In genomic region chr6:39562166-39563015, GRCm38 (mm10) we compare ENCODE assay signal across 8 mouse cellular contexts. TPM values are rescaled to one million over a fixed set of nuclear protein-coding genes. Genes with fewer than 3 reads are reported as not detected.
A peak's percentile ranks its signal among the peaks of the same experiment; 100 is the strongest.
DNase-seq lines count a peak whose midpoint lies in the region; ATAC-seq and TF ChIP-seq lines count a peak whose summit lies in the region.

No protein-coding gene starts in this region.

- peak overlapping the region; percentile 5; the same call in 1 of the 2 replicates for H3K4me3 ChIP-seq in embryonic facial prominence, embryonic 12.5 days
- no peak overlapping the region for H3K4me3 ChIP-seq in heart, adult 2 months
- H3K4me3 ChIP-seq in kidney, adult 2 months (ENCODE audit: insufficient read depth, low read depth, low read length): no peak overlapping the region
- H3K4me3 ChIP-seq in limb, embryonic 10.5 days: no peak overlapping the region
- H3K4me3 ChIP-seq in midbrain, embryonic 12.5 days: 0 out of 2 replicates have a peak overlapping the region, but pooled peaks have one; percentile 13
- peak overlapping the region; percentile 30; the same call in 1 of the 2 replicates for H3K4me3 ChIP-seq in small intestine, adult 2 months (ENCODE audit: low read depth, low read length)

- intact Hi-C loops in heart, adult 2 months (cut with DNase I): loop anchor here (1.0 to 5.0 kb wide), 3 partner anchors 35 to 220 kb away; no protein-coding TSS in a partner anchor

- H3K9ac ChIP-seq in embryonic facial prominence, embryonic 12.5 days: no peak overlapping the region
- H3K9ac ChIP-seq in heart, adult 2 months (ENCODE audit: low read depth, low read length): peak overlapping the region; percentile 41
- no peak overlapping the region for H3K9ac ChIP-seq in midbrain, embryonic 12.5 days (replicated peaks)

- 17% methylated on average over 23 of the region's 23 CpGs for WGBS in embryonic facial prominence, embryonic 12.5 days
- 15% methylated on average over 23 of the region's 23 CpGs for WGBS in heart, adult 2 months
- WGBS in kidney, adult 2 months: 21% methylated on average over 23 of the region's 23 CpGs
- WGBS in limb, embryonic 10.5 days: 24% methylated on average over 23 of the region's 23 CpGs
- WGBS in midbrain, embryonic 12.5 days: 19% methylated on average over 23 of the region's 23 CpGs
- WGBS in small intestine, adult 2 months: 11% methylated on average over 23 of the region's 23 CpGs

- ATAC-seq in embryonic facial prominence, embryonic 12.5 days (ENCODE audit: insufficient number of reproducible peaks, insufficient read depth, low FRiP score, low TSS enrichment): no peak
- 0 out of 2 replicates have a peak, but pooled peaks have one; percentile 28 for ATAC-seq in midbrain, embryonic 12.5 days (ENCODE audit: low FRiP score, low read depth)

- DNase-seq in 416B (ENCODE audit: low read depth): peak; percentile 85
- DNase-seq in adrenal gland, postnatal 36 days: peak; percentile 65 to 81
- peak; percentile 59 to 77 for DNase-seq in heart, adult 2 months
- peak; percentile 87 for DNase-seq in kidney, adult 2 months
- DNase-seq in limb, embryonic 10.5 days (ENCODE audit: low spot score): peak; percentile 73

- no peak for TF ChIP-seq POLR2A in heart, adult 2 months (IDR thresholded peaks at IDR 0.05; ENCODE audit: insufficient read depth, low read depth, low read length)
- no peak for TF ChIP-seq POLR2A in kidney, adult 2 months (IDR thresholded peaks at IDR 0.05; ENCODE audit: low read depth, low read length)
- no peak for TF ChIP-seq POLR2A in small intestine, adult 2 months (IDR thresholded peaks at IDR 0.05; ENCODE audit: low read depth, low read length)

- H3K36me3 ChIP-seq in embryonic facial prominence, embryonic 12.5 days: no peaks in the 10 kb centered on the region
- H3K36me3 ChIP-seq in heart, adult 2 months (ENCODE audit: control insufficient read depth, insufficient read depth, low read length): no peaks in the 10 kb centered on the region
- H3K36me3 ChIP-seq in kidney, adult 2 months (ENCODE audit: control insufficient read depth, insufficient read depth, low read length): no peaks in the 10 kb centered on the region
- H3K36me3 ChIP-seq in limb, embryonic 10.5 days: no peaks in the 10 kb centered on the region
- H3K36me3 ChIP-seq in midbrain, embryonic 12.5 days: no peaks in the 10 kb centered on the region
- H3K36me3 ChIP-seq in small intestine, adult 2 months (ENCODE audit: control insufficient read depth, insufficient read depth, low read length): no peaks in the 10 kb centered on the region

- H3K4me2 ChIP-seq in embryonic facial prominence, embryonic 12.5 days (replicated peaks): peak overlapping the region; percentile 35
- peak overlapping the region; percentile 31 for H3K4me2 ChIP-seq in midbrain, embryonic 12.5 days (replicated peaks)

- no peaks in the 10 kb centered on the region for H3K79me2 ChIP-seq in heart, adult 2 months (replicated peaks; ENCODE audit: control insufficient read depth, insufficient read depth, low read length)

- TF ChIP-seq EP300 in heart, adult 2 months (IDR thresholded peaks at IDR 0.05; ENCODE audit: insufficient read depth, low read depth, low read length): peak; percentile 53; the same call in 1 of the 2 replicates

- no peak overlapping the region for H3K27ac ChIP-seq in embryonic facial prominence, embryonic 12.5 days
- H3K27ac ChIP-seq in heart, adult 2 months: no peak overlapping the region
- no peak overlapping the region for H3K27ac ChIP-seq in kidney, adult 2 months (ENCODE audit: insufficient read depth, low read depth, low read length)
- H3K27ac ChIP-seq in limb, embryonic 10.5 days: no peak overlapping the region
- H3K27ac ChIP-seq in midbrain, embryonic 12.5 days (replicated peaks): no peak overlapping the region
- no peak overlapping the region for H3K27ac ChIP-seq in small intestine, adult 2 months (ENCODE audit: insufficient read depth, low read depth, low read length)

- H3K27me3 ChIP-seq in embryonic facial prominence, embryonic 12.5 days: no peaks in the 10 kb centered on the region
- H3K27me3 ChIP-seq in heart, adult 2 months (ENCODE audit: control insufficient read depth, insufficient read depth, low read length): no peaks in the 10 kb centered on the region
- no peaks in the 10 kb centered on the region for H3K27me3 ChIP-seq in kidney, adult 2 months (replicated peaks; ENCODE audit: control insufficient read depth, insufficient read depth, low read length)
- H3K27me3 ChIP-seq in limb, embryonic 10.5 days (ENCODE audit: low read depth, poor library complexity, severe bottlenecking): no peaks in the 10 kb centered on the region
- H3K27me3 ChIP-seq in midbrain, embryonic 12.5 days: no peaks in the 10 kb centered on the region; the same call in 1 of the 2 replicates
- peaks cover 8% of the 10 kb centered on the region; the same call in 1 of the 2 replicates for H3K27me3 ChIP-seq in small intestine, adult 2 months (ENCODE audit: control insufficient read depth, insufficient read depth, low read length)

- TF ChIP-seq CTCF in heart, adult 2 months (IDR thresholded peaks at IDR 0.05): peak; percentile 94
- peak; percentile 64 for TF ChIP-seq CTCF in kidney, adult 2 months (conservative IDR thresholded peaks at IDR 0.05; ENCODE audit: insufficient read depth, insufficient read length, low read depth, low read length)
- TF ChIP-seq CTCF in small intestine, adult 2 months (IDR thresholded peaks at IDR 0.05; ENCODE audit: extremely low read depth, insufficient read length, insufficient replicate concordance, low read depth, low read length): peak; percentile 59; the same call in 1 of the 2 replicates

- no peaks in the 10 kb centered on the region for H3K9me3 ChIP-seq in embryonic facial prominence, embryonic 12.5 days
- H3K9me3 ChIP-seq in limb, embryonic 10.5 days (replicated peaks): no peaks in the 10 kb centered on the region
- no peaks in the 10 kb centered on the region for H3K9me3 ChIP-seq in midbrain, embryonic 12.5 days

- peaks cover 5% of the 10 kb centered on the region for H3K4me1 ChIP-seq in embryonic facial prominence, embryonic 12.5 days
- H3K4me1 ChIP-seq in heart, adult 2 months (ENCODE audit: control insufficient read depth, insufficient read depth, low read length): peaks cover 4% of the 10 kb centered on the region; the same call in 1 of the 2 replicates
- no peaks in the 10 kb centered on the region for H3K4me1 ChIP-seq in kidney, adult 2 months (ENCODE audit: control insufficient read depth, insufficient read depth, low read length)
- H3K4me1 ChIP-seq in limb, embryonic 10.5 days: peaks cover 22% of the 10 kb centered on the region
- peaks cover 21% of the 10 kb centered on the region for H3K4me1 ChIP-seq in midbrain, embryonic 12.5 days
- H3K4me1 ChIP-seq in small intestine, adult 2 months (ENCODE audit: control insufficient read depth, insufficient read depth, insufficient read length, low read length): peaks cover 8% of the 10 kb centered on the region

RNA-seq across cellular contexts. Expression of gene Dennd2a, which starts 4.7 kb away (rescaled TPM):
- total RNA-seq in adrenal gland, postnatal 36 days (2021): 10 to 100 TPM; 10.0 to 13.6 TPM
- 36.1 and 37.7 TPM in 2 replicates for polyA plus RNA-seq in embryonic facial prominence, embryonic 12.5 days (2016; fragmentation: Nextera tagmentation; extraction: Ambion mirVana)
- total RNA-seq in heart, adult 2 months (2021): 1 to 10 TPM; 6.0 to 6.6 TPM
- 5.6 and 7.4 TPM in 2 replicates for polyA plus RNA-seq in heart, adult 2 months (2012; rRNA removed)
- polyA plus RNA-seq in kidney, adult 2 months (2012; rRNA removed): 6.3 and 6.6 TPM in 2 replicates
- 33.9 and 40.7 TPM in 2 replicates for polyA plus RNA-seq in limb, embryonic 10.5 days (2016; fragmentation: Nextera tagmentation; extraction: Ambion mirVana)
- polyA plus RNA-seq in midbrain, embryonic 12.5 days (2016; fragmentation: Nextera tagmentation; extraction: Ambion mirVana): 61.4 and 68.5 TPM in 2 replicates
- polyA plus RNA-seq in small intestine, adult 2 months (2012; rRNA removed): 1.9 and 2.7 TPM in 2 replicates

RNA-seq across cellular contexts. Expression of gene Adck2, which starts 11.3 kb away (rescaled TPM):
- total RNA-seq in adrenal gland, postnatal 36 days (2021): 10 to 100 TPM; 21.4 to 26.9 TPM
- 40.5 and 41.1 TPM in 2 replicates for polyA plus RNA-seq in embryonic facial prominence, embryonic 12.5 days (2016; fragmentation: Nextera tagmentation; extraction: Ambion mirVana)
- total RNA-seq in heart, adult 2 months (2021): 10 to 100 TPM; 12.1 to 15.6 TPM
- polyA plus RNA-seq in heart, adult 2 months (2012; rRNA removed): 7.6 and 15.9 TPM in 2 replicates
- polyA plus RNA-seq in kidney, adult 2 months (2012; rRNA removed): 11.0 and 15.3 TPM in 2 replicates
- polyA plus RNA-seq in limb, embryonic 10.5 days (2016; fragmentation: Nextera tagmentation; extraction: Ambion mirVana): 17.3 and 25.6 TPM in 2 replicates
- 35.9 and 36.9 TPM in 2 replicates for polyA plus RNA-seq in midbrain, embryonic 12.5 days (2016; fragmentation: Nextera tagmentation; extraction: Ambion mirVana)
- 7.7 and 10.4 TPM in 2 replicates for polyA plus RNA-seq in small intestine, adult 2 months (2012; rRNA removed)

RNA-seq across cellular contexts. Expression of gene Gm42420, which starts 23.2 kb away (rescaled TPM):
- total RNA-seq in adrenal gland, postnatal 36 days (2021): 1 to 10 TPM in 1 of 2 experiments, not detected in 1; 1.1 TPM
- 1.9 TPM in 1 of 2 replicates, not detected in the other for polyA plus RNA-seq in embryonic facial prominence, embryonic 12.5 days (2016; fragmentation: Nextera tagmentation; extraction: Ambion mirVana)
- total RNA-seq in heart, adult 2 months (2021): not detected
- 0.59 and 2.2 TPM in 2 replicates for polyA plus RNA-seq in heart, adult 2 months (2012; rRNA removed)
- 1.4 and 1.8 TPM in 2 replicates for polyA plus RNA-seq in kidney, adult 2 months (2012; rRNA removed)
- polyA plus RNA-seq in limb, embryonic 10.5 days (2016; fragmentation: Nextera tagmentation; extraction: Ambion mirVana): 0.79 and 1.7 TPM in 2 replicates
- polyA plus RNA-seq in midbrain, embryonic 12.5 days (2016; fragmentation: Nextera tagmentation; extraction: Ambion mirVana): 0.37 and 1.2 TPM in 2 replicates
- not detected in 2 replicates for polyA plus RNA-seq in small intestine, adult 2 months (2012; rRNA removed)

RNA-seq across cellular contexts. Expression of gene Ndufb2, which starts 30.0 kb away (rescaled TPM):
- total RNA-seq in adrenal gland, postnatal 36 days (2021): 100 to 1,000 TPM; 225 to 242 TPM
- 299 and 324 TPM in 2 replicates for polyA plus RNA-seq in embryonic facial prominence, embryonic 12.5 days (2016; fragmentation: Nextera tagmentation; extraction: Ambion mirVana)
- 100 to 1,000 TPM; 625 to 742 TPM for total RNA-seq in heart, adult 2 months (2021)
- 916 and 995 TPM in 2 replicates for polyA plus RNA-seq in heart, adult 2 months (2012; rRNA removed)
- polyA plus RNA-seq in kidney, adult 2 months (2012; rRNA removed): 513 and 602 TPM in 2 replicates
- 290 and 296 TPM in 2 replicates for polyA plus RNA-seq in limb, embryonic 10.5 days (2016; fragmentation: Nextera tagmentation; extraction: Ambion mirVana)
- polyA plus RNA-seq in midbrain, embryonic 12.5 days (2016; fragmentation: Nextera tagmentation; extraction: Ambion mirVana): 267 and 275 TPM in 2 replicates
- 509 and 551 TPM in 2 replicates for polyA plus RNA-seq in small intestine, adult 2 months (2012; rRNA removed)

Comparison
In these comparisons a context has a peak if more than half of its experiments do, and no peak if none do; other contexts are left out.
1. H3K4me3 ChIP-seq: peak in embryonic facial prominence, embryonic 12.5 days (single experiment), midbrain, embryonic 12.5 days (single experiment) and small intestine, adult 2 months (single experiment); none in heart, adult 2 months (single experiment), kidney, adult 2 months (single experiment) and limb, embryonic 10.5 days (single experiment).
2. Peak in every context shown above with its lines, with median percentiles within 50 percentile points of each other: DNase-seq and CTCF ChIP-seq.